Mouse (Mus musculus) ES-E14 (cell line): ENCODE data around the gene Prickle2. TPM values are rescaled to one million over a fixed set of nuclear protein-coding genes. Genes with fewer than 3 reads are reported as not detected.

ENCODE experiments used
- DNase-seq: peaks from one replicate; pipeline ENCODE4 v3.0.0-alpha.2; 2013; ENCODE audit warnings: low read depth, low spot score
- H3K27ac ChIP-seq: 2 replicates; pipeline ENCODE4 v1.5.1; 2012; ENCODE audit warnings: low read depth, mild to moderate bottlenecking, low read length, moderate library complexity, mixed read lengths; ENCODE audit not compliant: poor library complexity, insufficient read depth, severe bottlenecking
- H3K36me3 ChIP-seq: 2 replicates; pipeline ENCODE4 v1.6.1; 2012; ENCODE audit warnings: mild to moderate bottlenecking, low read length, moderate library complexity, mixed read lengths; ENCODE audit not compliant: control insufficient read depth, poor library complexity, insufficient read depth, severe bottlenecking
- H3K4me1 ChIP-seq, 2 experiments: fragments of 150-350 bp in 1 of 2; sonication (generic) in 1 of 2; 2 replicates each; pipeline ENCODE4 v1.6.1; 2012; ENCODE audit warnings: low read length in 2 of 2, mild to moderate bottlenecking in 1 of 2, mixed read lengths in 1 of 2; ENCODE audit not compliant: control insufficient read depth in 2 of 2, insufficient read depth in 2 of 2, poor library complexity in 1 of 2
- H3K4me3 ChIP-seq, 2 experiments: fragments of 150-350 bp in 1 of 2; sonication (generic) in 1 of 2; 2 replicates each; pipeline ENCODE4 v1.5.1; 2012; ENCODE audit warnings: low read length in 2 of 2, low read depth in 1 of 2, mild to moderate bottlenecking in 1 of 2, mixed read lengths in 1 of 2; ENCODE audit not compliant: insufficient read depth in 1 of 2, poor library complexity in 1 of 2, severe bottlenecking in 1 of 2
- H3K9ac ChIP-seq: 2 replicates; pipeline ENCODE4 v1.6.1; 2012; ENCODE audit warnings: low read depth, mild to moderate bottlenecking, low read length, mixed read lengths; ENCODE audit not compliant: poor library complexity, insufficient read depth, severe bottlenecking
- H3K9me3 ChIP-seq: fragments of 150-350 bp; sonication (generic); 2 replicates; pipeline ENCODE4 v1.6.1; 2012; ENCODE audit warnings: low read depth, mild to moderate bottlenecking, low read length; ENCODE audit not compliant: control insufficient read depth, insufficient read depth
- CHD2 ChIP-seq: IDR thresholded peaks from 2 replicates; pipeline ENCODE4 v1.6.1; 2014; ENCODE audit warnings: mild to moderate bottlenecking, low read depth, low read length, inconsistent platforms
- HCFC1 ChIP-seq: IDR thresholded peaks from 2 replicates; pipeline ENCODE4 v1.6.1; 2012; ENCODE audit warnings: low read length, inconsistent platforms, borderline replicate concordance; ENCODE audit not compliant: insufficient read depth
- MAFK ChIP-seq: IDR thresholded peaks from 2 replicates; pipeline ENCODE4 v1.6.1; 2014; ENCODE audit warnings: mild to moderate bottlenecking, low read depth, low read length, inconsistent platforms; ENCODE audit not compliant: insufficient read depth
- ZC3H11A ChIP-seq: IDR thresholded peaks from 2 replicates; pipeline ENCODE4 v1.6.1; 2012; ENCODE audit warnings: low read depth, mild to moderate bottlenecking, inconsistent platforms, low read length, borderline replicate concordance
- ZNF384 ChIP-seq: IDR thresholded peaks from 2 replicates; pipeline ENCODE4 v1.6.1; 2012; ENCODE audit warnings: low read depth, low read length, inconsistent platforms
- in situ Hi-C, 2 experiments: fragments of 600-800 bp; cut with MboI; formaldehyde crosslinking; loops; one replicate each; pipeline ENCODE4 v1.15.1; 2025; ENCODE audit warnings: low sequenced_read_pairs in 2 of 2, inconsistent platforms in 1 of 2; ENCODE audit not compliant: unreplicated experiment in 2 of 2
- total RNA-seq: library from RNA; depleted of rRNA; stranded (reverse); fragments of 300-350 nt; gene quantifications from 2 replicates; pipeline ENCODE4 v1.2.3, GENCODE M21; 2012

The Prickle2 gene
- total RNA-seq, 1 experiment, result 1.2 TPM

- Histone ChIP-seq H3K9me3 (no peaks in the 10 kb centered on the region), H3K9ac (no peak overlapping the region), H3K4me3 (no peak overlapping the region), H3K4me1 (peaks cover 0 to 3% of the 10 kb centered on the region in 2 experiments; a peak in 1 of 4 replicates), H3K36me3 (no peaks in the 10 kb centered on the region), H3K27ac (no peak overlapping the region)
- in situ Hi-C loops, result no loop called here
- TF ChIP-seq ZNF384 (no peak), HCFC1 (no peak), CHD2 (no peak), MAFK (no peak), ZC3H11A (no peak)
- DNase-seq, result no peak
These were observed 187.5 kb downstream of the Prickle2 start for GRCm38 (mm10) chr6:92518438-92518968.

DNA sequence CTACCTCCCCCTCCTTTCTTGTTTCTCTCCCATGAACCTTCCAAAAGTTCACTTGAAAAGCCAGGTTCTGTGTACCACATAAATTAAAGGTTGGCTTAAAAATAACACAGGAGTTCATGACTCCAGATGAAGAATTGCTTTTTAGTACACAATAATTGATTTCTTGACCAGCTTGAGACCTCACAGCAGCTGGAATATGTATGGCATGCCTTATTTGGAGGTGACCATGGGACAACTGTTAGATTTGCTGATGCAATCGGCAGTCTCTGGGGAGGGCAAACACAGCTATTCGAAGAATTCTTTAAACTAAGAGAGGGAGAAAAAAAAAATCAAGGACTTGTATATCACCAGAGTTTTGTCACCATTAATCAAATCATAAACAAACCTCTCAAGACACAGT, 189.0 kb downstream of the Prickle2 start:
- TF ChIP-seq ZC3H11A (no peak), MAFK (no peak), CHD2 (no peak), HCFC1 (no peak), ZNF384 (no peak)
- H3K4me1 ChIP-seq, result no peaks in the 10 kb centered on the region
- H3K9ac ChIP-seq, result no peak overlapping the region
- H3K36me3 ChIP-seq, result no peaks in the 10 kb centered on the region
- in situ Hi-C loops, result no loop called here
- no peak for DNase-seq
- H3K4me3 ChIP-seq, result no peak overlapping the region
- H3K9me3 ChIP-seq, result no peaks in the 10 kb centered on the region
- H3K27ac ChIP-seq, result no peak overlapping the region

DNA sequence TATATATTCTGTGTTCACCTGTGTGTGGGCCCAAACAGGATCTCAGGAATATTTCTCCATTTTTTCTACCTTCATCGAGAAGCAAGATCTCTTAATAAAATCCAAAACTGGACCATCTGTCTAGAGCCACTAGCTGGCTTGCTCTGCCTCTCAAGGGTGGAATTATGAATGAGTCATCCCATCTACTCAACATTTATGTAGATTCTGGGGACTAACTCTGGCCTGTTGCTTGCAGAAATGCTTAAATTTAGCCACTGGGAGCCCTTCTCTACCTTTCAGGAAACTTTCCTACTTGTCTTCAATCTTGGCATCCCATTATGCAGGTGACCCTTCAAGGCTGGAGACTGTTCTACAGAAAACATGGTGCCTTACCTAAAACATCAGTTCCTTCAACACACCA, 194.0 kb downstream of the Prickle2 start:
- Histone ChIP-seq H3K9ac (no peak overlapping the region), H3K9me3 (no peaks in the 10 kb centered on the region), H3K4me3 (no peak overlapping the region), H3K36me3 (no peaks in the 10 kb centered on the region), H3K4me1 (no peaks in the 10 kb centered on the region), H3K27ac (no peak overlapping the region)
- no peak for DNase-seq
- no peak for TF ChIP-seq ZNF384
- no peak for TF ChIP-seq ZC3H11A
- no peak for TF ChIP-seq MAFK
- no peak for TF ChIP-seq CHD2
- TF ChIP-seq HCFC1, result no peak
- in situ Hi-C loops, result no loop called here

DNA sequence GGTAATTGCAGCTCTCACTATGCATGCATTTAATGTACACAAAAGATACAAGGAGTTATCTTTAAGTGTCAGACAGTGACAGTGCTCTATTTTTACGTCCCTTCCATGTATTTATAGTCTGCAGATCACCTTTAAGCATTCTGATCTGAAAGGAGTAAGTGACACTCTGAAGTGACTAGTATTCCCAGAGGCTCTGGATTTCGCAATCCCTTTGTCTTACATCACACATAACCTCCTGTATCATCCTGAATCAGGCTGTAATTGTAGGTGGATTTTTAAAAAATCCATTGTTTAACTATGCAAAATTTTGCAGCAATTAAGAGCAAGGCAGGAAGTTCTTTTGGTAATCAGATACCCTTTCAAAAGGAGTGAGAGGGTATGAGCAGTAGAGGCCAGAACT, 196.2 kb downstream of the Prickle2 start:
- no peak for DNase-seq
- in situ Hi-C loops, result no loop called here
- Histone ChIP-seq H3K4me3 (no peak overlapping the region), H3K9me3 (no peaks in the 10 kb centered on the region), H3K4me1 (no peaks in the 10 kb centered on the region), H3K36me3 (no peaks in the 10 kb centered on the region), H3K27ac (no peak overlapping the region), H3K9ac (no peak overlapping the region)
- TF ChIP-seq ZC3H11A (no peak), MAFK (no peak), CHD2 (no peak)

GRCm38 (mm10) chr6:92506276-92506675, 199.7 kb downstream of the Prickle2 start:
- no peak for TF ChIP-seq ZNF384
- TF ChIP-seq HCFC1, result no peak
- TF ChIP-seq ZC3H11A, result no peak
- TF ChIP-seq CHD2, result no peak
- TF ChIP-seq MAFK, result no peak

More at GRCm38 (mm10) chr6:92506276-92506675, 199.7 kb downstream of the Prickle2 start:
- no peaks in the 10 kb centered on the region for H3K4me1 ChIP-seq
- no peak overlapping the region for H3K27ac ChIP-seq
- in situ Hi-C loops, result no loop called here
- H3K4me3 ChIP-seq, result no peak overlapping the region
- H3K36me3 ChIP-seq, result no peaks in the 10 kb centered on the region
- H3K9ac ChIP-seq, result no peak overlapping the region
- no peak for DNase-seq
- no peaks in the 10 kb centered on the region for H3K9me3 ChIP-seq
